Mouse (Mus musculus) forebrain, embryonic 12.5 days (tissue): ENCODE measurements at regions not wholly inside any gene's neighbourhood (a gene's known extent, or its start where the extent isn't known, plus 50 kb on each side); places are given as distances from the start of the nearest gene placed in this dataset.

ENCODE experiments used
- ATAC-seq: fragments of 200-750 bp; cut with Nextera tagmentation; 2 replicates; pipeline ENCODE4 v1.8.0; 2017; ENCODE audit warnings: moderate TSS enrichment; ENCODE audit not compliant: low FRiP score
- H3K27ac ChIP-seq: fragments of 300-500 bp; sonication (generic); 2 replicates; pipeline ENCODE4 v1.5.1; 2016; ENCODE audit warnings: mild to moderate bottlenecking
- H3K27me3 ChIP-seq: fragments of 300-500 bp; sonication (generic); 2 replicates; pipeline ENCODE4 v1.6.1; 2016; ENCODE audit warnings: mild to moderate bottlenecking
- H3K36me3 ChIP-seq: fragments of 300-500 bp; sonication (generic); replicated peaks from 2 replicates; pipeline ENCODE4 v1.6.1; 2016; ENCODE audit warnings: mild to moderate bottlenecking
- H3K4me1 ChIP-seq: fragments of 300-500 bp; sonication (generic); 2 replicates; pipeline ENCODE4 v1.6.1; 2016
- H3K4me2 ChIP-seq: fragments of 300-500 bp; sonication (generic); 2 replicates; pipeline ENCODE4 v1.6.1; 2016; ENCODE audit warnings: mild to moderate bottlenecking, moderate library complexity
- H3K4me3 ChIP-seq: fragments of 300-500 bp; sonication (generic); replicated peaks from 2 replicates; pipeline ENCODE4 v1.5.1; 2016; ENCODE audit warnings: mild to moderate bottlenecking
- H3K9ac ChIP-seq: fragments of 300-500 bp; sonication (generic); 2 replicates; pipeline ENCODE4 v1.6.1; 2016; ENCODE audit warnings: mild to moderate bottlenecking
- H3K9me3 ChIP-seq: fragments of 300-500 bp; sonication (generic); 2 replicates; pipeline ENCODE4 v1.6.1; 2016
- WGBS: fragments of 180-500 bp; shearing (Covaris S2); methylation state at CpG from one replicate; pipeline ENCODE4 v1.1.7; 2016; 5-methylcytosine and 5-hydroxymethylcytosine counted together

DNA sequence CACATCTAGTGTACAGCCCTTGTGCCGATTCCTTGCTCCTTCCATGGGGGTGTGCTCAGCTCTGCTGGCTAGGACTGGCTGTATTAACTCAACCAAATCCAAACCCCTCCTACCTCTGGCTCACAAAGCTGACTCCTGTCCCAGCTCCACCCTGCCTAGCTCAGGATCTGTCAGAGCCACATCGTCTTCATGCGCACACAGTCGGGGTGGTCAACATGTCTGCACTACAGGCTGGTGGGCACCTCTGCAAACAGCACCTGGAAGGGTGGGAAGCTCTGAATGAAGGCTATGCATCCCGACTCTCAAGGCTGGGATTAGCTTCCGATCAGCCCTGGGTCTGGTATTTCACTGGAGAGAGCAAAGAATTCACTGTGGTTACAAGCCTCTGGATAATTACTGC lies 220.4 kb downstream of the 3110018I06Rik start:
- Histone ChIP-seq H3K27me3 (no peaks in the 10 kb centered on the region), H3K27ac (no peak overlapping the region), H3K4me3 (no peak overlapping the region), H3K36me3 (no peaks in the 10 kb centered on the region), H3K9me3 (peaks cover 6% of the 10 kb centered on the region; the same call in 1 of the 2 replicates), H3K9ac (no peak overlapping the region), H3K4me1 (peaks cover 7% of the 10 kb centered on the region), H3K4me2 (no peak overlapping the region)
- 89% methylated on average over 6 of the region's 6 CpGs for WGBS
- ATAC-seq, result no peak

DNA sequence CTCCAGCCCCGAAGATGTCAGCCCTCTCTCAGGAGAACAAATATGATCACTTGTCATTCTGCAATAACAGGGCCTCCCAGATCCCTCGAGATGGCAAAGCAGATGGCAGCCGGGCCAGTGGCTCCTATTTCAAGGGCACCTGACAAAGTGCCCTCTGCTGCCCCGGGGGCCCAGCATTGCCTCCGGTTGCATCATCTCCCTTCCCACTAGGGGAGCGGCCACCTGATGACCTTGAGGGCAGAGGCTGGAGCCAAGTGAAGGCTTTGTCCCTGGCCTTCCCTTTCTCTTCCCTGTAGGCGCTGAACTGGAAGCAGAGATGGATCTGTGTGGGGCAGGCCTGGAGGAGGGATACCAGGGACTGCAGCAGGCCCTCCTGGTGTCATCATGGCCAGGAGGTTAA lies 222.6 kb downstream of the 3110018I06Rik start:
- Histone ChIP-seq H3K27me3 (no peaks in the 10 kb centered on the region), H3K4me2 (no peak overlapping the region), H3K27ac (no peak overlapping the region), H3K36me3 (no peaks in the 10 kb centered on the region), H3K9ac (no peak overlapping the region), H3K4me3 (no peak overlapping the region), H3K4me1 (peaks cover 7% of the 10 kb centered on the region), H3K9me3 (peaks cover 6% of the 10 kb centered on the region; the same call in 1 of the 2 replicates)
- no peak for ATAC-seq
- 74% methylated on average over 7 of the region's 7 CpGs for WGBS

DNA sequence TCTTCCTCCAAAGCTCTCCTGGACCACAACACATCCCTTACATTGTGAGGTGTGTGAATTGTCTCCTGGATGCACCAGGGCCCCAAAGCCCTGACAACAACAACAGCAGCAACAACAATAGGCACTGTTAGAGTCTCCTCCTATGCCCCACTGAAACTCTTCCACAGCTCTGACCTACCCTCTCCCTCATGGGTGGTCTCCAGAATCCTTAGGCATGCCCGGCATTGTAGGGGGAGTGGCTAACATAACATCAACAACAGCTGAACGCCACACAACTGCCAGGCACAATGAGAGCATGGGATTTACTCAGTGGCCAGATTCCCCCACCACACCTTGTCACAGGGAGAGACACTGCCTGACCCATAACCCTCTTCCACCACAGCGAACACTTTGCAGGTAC lies 223.2 kb downstream of the 3110018I06Rik start:
- no peaks in the 10 kb centered on the region for H3K36me3 ChIP-seq
- no peak overlapping the region for H3K4me3 ChIP-seq
- H3K9ac ChIP-seq, result no peak overlapping the region
- H3K27ac ChIP-seq, result no peak overlapping the region
- H3K4me1 ChIP-seq, result peaks cover 7% of the 10 kb centered on the region
- H3K9me3 ChIP-seq, result peaks cover 6% of the 10 kb centered on the region; the same call in 1 of the 2 replicates
- H3K4me2 ChIP-seq, result no peak overlapping the region
- H3K27me3 ChIP-seq, result no peaks in the 10 kb centered on the region
- ATAC-seq, result no peak
- WGBS, result 51% methylated on average over 3 of the region's 3 CpGs

DNA sequence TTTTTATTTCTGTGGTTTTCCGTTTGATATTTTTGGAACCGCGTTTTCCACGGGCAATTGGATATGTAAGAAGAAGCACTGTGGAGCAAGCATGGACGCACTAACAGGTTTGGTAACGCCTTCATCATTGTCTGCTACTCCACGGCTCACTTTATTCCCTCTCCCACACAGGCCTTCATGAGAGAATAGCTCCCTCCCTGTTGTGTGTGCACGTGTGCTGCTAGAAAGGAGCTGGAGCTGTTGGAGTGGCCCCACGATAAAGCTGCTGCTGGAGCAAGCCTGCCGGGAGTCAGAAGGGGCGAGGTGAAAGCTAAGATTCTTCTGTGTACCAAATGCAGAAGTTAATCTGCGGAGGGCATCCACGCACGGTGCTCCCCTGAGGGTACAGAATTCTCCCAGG lies 224.8 kb downstream of the 3110018I06Rik start:
- H3K9ac ChIP-seq, result no peak overlapping the region
- no peak overlapping the region for H3K27ac ChIP-seq
- no peak overlapping the region for H3K4me2 ChIP-seq
- H3K4me1 ChIP-seq, result peaks cover 7% of the 10 kb centered on the region
- no peaks in the 10 kb centered on the region for H3K27me3 ChIP-seq
- no peaks in the 10 kb centered on the region for H3K36me3 ChIP-seq
- H3K9me3 ChIP-seq, result no peaks in the 10 kb centered on the region
- 43% methylated on average over 14 of the region's 14 CpGs for WGBS
- H3K4me3 ChIP-seq, result no peak overlapping the region
- ATAC-seq, result no peak

DNA sequence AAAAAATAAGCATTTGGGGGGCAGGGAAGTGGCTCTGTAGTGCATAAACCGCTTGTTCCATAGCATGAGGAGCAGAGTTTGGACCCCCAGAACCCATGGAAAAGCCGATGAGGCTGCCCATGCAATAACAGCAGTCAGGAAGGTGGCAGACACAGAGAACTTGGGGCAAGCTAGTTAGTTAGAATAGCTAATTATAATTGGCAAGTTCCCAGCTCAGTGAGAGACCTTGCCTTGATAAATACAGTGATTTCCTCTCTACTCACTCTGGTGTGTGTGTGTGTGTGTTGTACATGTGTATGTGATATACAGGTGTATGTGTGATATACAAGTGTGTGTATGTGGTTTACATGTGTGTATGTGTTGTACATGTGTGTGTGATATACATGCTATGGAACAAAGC lies 226.4 kb downstream of the 3110018I06Rik start:
- 83% methylated on average over 2 of the region's 2 CpGs for WGBS
- Histone ChIP-seq H3K4me2 (no peak overlapping the region), H3K27me3 (no peaks in the 10 kb centered on the region), H3K36me3 (no peaks in the 10 kb centered on the region), H3K9ac (no peak overlapping the region), H3K4me1 (peaks cover 7% of the 10 kb centered on the region), H3K4me3 (no peak overlapping the region), H3K27ac (no peak overlapping the region), H3K9me3 (no peaks in the 10 kb centered on the region)
- no peak for ATAC-seq

DNA sequence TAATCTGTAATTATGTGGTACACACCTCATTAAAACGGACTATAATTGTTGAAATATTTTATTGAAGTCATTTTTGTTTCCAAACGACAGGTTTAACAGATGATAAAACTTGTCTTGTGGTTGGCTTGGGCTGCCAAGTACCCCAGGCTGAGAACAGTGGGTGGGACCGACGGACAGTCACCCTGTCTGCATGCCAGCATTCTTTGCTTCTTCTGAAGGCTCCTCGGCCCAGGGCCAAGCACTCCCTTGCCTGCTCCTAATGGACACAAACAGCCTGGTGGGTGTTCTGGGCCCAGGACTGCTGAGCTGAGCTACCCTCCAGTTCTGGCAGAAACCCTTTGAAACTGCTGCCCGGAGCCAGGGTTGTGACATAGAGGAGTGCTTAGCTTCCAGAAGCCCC lies 227.4 kb downstream of the 3110018I06Rik start:
- H3K4me3 ChIP-seq, result no peak overlapping the region
- 75% methylated on average over 6 of the region's 6 CpGs for WGBS
- H3K36me3 ChIP-seq, result no peaks in the 10 kb centered on the region
- no peak overlapping the region for H3K9ac ChIP-seq
- ATAC-seq, result no peak
- H3K27ac ChIP-seq, result no peak overlapping the region
- no peaks in the 10 kb centered on the region for H3K27me3 ChIP-seq
- peaks cover 7% of the 10 kb centered on the region for H3K4me1 ChIP-seq
- H3K9me3 ChIP-seq, result no peaks in the 10 kb centered on the region
- H3K4me2 ChIP-seq, result no peak overlapping the region

DNA sequence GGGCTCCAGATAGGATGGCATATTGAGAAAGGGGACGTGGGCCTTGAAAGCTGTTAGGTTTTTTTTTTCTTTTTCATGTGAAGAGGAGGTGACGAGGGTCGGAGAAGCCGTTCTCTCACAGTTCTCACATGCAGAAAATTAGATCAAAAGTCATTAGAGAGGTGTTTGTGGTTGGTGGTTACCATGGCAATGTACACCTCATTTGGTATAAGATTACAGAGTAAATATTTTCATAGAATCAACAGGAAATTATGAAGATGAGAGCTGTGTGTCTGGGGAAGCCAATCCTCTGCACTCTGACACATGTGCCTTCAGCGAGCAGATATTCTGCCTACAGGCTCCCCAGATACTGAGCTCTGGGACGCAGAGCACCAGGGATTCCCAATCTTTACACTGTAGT lies 232.5 kb downstream of the 3110018I06Rik start:
- no peak for ATAC-seq
- Histone ChIP-seq H3K27ac (no peak overlapping the region), H3K4me1 (peaks cover 20% of the 10 kb centered on the region), H3K9me3 (no peaks in the 10 kb centered on the region), H3K4me3 (no peak overlapping the region), H3K9ac (no peak overlapping the region), H3K4me2 (no peak overlapping the region), H3K27me3 (peaks cover 5% of the 10 kb centered on the region; the same call in 1 of the 2 replicates), H3K36me3 (no peaks in the 10 kb centered on the region)
- 71% methylated on average over 6 of the region's 6 CpGs for WGBS

DNA sequence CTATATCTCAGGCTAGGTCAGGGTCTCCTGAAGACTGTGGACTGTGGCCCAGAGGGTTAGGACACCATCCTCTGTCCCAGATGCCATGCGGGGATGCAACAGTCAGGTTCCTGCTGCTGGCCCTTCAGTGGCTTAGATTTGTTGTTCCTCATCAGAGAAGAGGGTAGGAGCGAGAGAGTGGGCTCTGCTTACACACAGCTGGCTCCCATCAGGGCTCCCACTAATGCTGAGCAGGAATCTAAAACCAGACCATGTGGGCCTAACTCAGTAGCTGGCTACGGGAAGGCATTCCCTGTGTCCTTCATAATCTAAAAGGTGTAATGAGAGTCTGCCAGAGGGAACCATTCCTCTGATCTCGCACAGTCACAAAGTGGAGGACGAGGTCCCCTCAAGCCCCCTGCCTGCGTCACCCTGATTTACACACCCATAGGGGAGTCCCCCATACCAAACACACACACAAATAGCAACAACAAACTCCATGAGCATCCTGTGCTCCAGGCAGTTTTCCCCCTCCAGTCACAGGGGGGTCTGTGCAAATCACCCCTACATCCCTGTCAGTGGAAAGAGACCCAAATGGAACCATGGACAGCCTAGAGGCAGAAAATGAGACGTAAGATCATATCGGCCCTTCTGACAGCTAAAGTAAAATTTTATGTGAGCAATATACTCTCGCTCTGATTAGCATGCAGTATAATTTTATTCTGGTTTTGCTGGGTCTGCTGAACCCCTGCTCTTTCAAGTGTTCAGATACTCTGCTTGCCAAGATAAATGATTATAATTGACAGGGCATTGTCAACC lies 234.8 kb downstream of the 3110018I06Rik start:
- H3K4me1 ChIP-seq, result peaks cover 20% of the 10 kb centered on the region
- 76% methylated on average over 9 of the region's 9 CpGs for WGBS
- H3K9me3 ChIP-seq, result no peaks in the 10 kb centered on the region
- no peak overlapping the region for H3K27ac ChIP-seq
- no peak overlapping the region for H3K4me2 ChIP-seq
- no peak overlapping the region for H3K9ac ChIP-seq
- H3K36me3 ChIP-seq, result no peaks in the 10 kb centered on the region
- peaks cover 5% of the 10 kb centered on the region; the same call in 1 of the 2 replicates for H3K27me3 ChIP-seq
- ATAC-seq, result no peak
- H3K4me3 ChIP-seq, result no peak overlapping the region

DNA sequence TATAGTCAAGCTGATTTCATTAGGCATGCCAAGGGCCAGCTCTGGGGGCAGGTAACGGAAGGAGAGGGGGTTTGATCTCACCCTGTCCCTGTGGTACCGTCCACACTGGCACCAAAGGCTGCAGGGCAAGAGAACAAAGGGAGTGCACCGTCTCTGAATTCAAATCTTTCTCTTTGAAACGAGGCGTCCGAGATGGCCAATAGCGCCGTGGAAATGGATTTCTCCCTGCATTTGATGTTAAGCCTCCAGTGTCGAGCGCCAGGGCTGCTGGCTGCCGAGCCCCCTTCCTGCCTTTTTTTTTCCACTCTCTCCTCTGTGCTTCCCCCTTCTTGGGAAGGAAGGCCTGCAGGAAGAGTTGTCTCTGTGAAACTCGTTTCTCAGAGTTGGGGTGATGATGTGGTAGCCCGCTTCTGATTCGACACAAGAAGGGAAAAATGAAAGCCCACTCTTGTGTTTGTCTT lies 235.5 kb downstream of the 3110018I06Rik start:
- WGBS, result 41% methylated on average over 14 of the region's 14 CpGs
- H3K27ac ChIP-seq, result no peak overlapping the region
- no peak overlapping the region for H3K9ac ChIP-seq

DNA sequence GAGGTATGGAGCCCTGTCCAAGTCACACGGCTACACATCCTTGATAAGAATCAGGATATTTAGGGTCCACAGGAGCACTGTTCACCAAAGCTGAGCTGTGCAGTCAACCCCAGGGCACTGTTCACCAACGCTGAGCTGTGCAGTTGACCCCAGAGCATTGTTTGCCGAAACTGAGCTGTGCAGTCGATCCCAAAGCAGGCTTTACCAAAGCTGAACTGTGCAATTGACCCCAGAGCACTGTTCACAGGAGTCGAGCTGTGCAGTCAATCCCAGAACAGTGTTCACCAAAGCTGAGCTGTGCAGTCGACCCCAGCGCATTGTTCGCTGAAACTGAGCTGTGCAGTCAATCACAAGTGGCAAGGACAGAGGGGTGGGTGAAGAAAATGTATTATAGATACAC lies 236.0 kb downstream of the 3110018I06Rik start:
- no peak overlapping the region for H3K4me3 ChIP-seq
- no peak overlapping the region for H3K27ac ChIP-seq
- no peaks in the 10 kb centered on the region for H3K36me3 ChIP-seq
- 45% methylated on average over 8 of the region's 8 CpGs for WGBS
- no peaks in the 10 kb centered on the region for H3K9me3 ChIP-seq
- H3K4me1 ChIP-seq, result peaks cover 20% of the 10 kb centered on the region
- peaks cover 5% of the 10 kb centered on the region; the same call in 1 of the 2 replicates for H3K27me3 ChIP-seq
- no peak overlapping the region for H3K9ac ChIP-seq
- ATAC-seq, result 0 out of 2 replicates have a peak, but pooled peaks have one; percentile 36
- H3K4me2 ChIP-seq, result no peak overlapping the region

More for the DNA sequence above, 235.5 kb downstream of the 3110018I06Rik start:
- ATAC-seq, result no peak
- Histone ChIP-seq H3K4me2 (no peak overlapping the region), H3K4me1 (peaks cover 20% of the 10 kb centered on the region), H3K27me3 (peaks cover 5% of the 10 kb centered on the region; the same call in 1 of the 2 replicates), H3K36me3 (no peaks in the 10 kb centered on the region), H3K4me3 (no peak overlapping the region), H3K9me3 (no peaks in the 10 kb centered on the region)

DNA sequence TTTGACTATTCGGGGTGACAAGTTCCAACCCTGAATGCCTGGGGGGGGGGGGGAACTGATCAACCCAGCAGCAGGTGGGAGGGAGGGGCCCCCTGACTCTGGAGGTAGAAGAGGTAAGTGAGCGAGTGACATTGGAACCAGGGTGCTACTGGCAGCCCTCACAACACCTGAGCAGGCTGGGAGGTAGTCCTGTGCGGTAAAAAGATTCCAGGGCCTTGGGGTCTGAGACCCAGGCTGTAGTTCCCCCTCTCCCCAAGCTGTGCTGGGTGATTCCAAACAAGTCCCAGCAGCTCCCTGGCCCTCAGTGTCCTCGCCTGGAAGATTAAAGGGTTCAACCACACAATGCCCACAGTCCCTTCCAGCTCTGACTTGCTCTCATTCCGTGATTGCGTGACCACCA lies 240.4 kb downstream of the 3110018I06Rik start:
- WGBS, result 77% methylated on average over 6 of the region's 6 CpGs
- no peak for ATAC-seq
- no peak overlapping the region for H3K9ac ChIP-seq
- H3K27me3 ChIP-seq, result no peaks in the 10 kb centered on the region
- H3K4me1 ChIP-seq, result peaks cover 8% of the 10 kb centered on the region
- H3K9me3 ChIP-seq, result no peaks in the 10 kb centered on the region
- H3K4me2 ChIP-seq, result no peak overlapping the region
- no peak overlapping the region for H3K27ac ChIP-seq
- no peaks in the 10 kb centered on the region for H3K36me3 ChIP-seq
- no peak overlapping the region for H3K4me3 ChIP-seq

DNA sequence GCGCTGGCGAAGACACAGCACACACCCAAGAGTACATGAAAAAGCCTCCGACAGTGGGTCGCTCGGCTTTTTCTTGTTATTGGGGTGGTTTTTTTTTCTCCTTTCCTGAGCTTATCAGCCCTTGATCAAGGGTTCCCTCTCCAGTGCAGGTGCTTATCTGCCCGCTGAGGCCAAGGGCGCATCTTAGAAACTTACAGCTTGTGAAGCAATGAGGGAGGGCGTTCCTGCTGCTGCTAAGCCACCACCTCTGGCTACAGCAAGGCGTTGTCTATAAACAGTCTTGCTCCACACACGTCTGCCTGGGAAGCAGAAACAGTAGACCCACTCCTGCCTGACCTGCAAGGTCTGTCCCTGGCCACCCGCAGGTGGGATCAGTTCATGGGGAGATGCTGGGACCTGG lies 240.9 kb downstream of the 3110018I06Rik start:
- no peak overlapping the region for H3K27ac ChIP-seq
- H3K9me3 ChIP-seq, result no peaks in the 10 kb centered on the region
- no peaks in the 10 kb centered on the region for H3K27me3 ChIP-seq
- H3K9ac ChIP-seq, result no peak overlapping the region
- H3K36me3 ChIP-seq, result no peaks in the 10 kb centered on the region
- no peak for ATAC-seq
- H3K4me1 ChIP-seq, result peaks cover 4% of the 10 kb centered on the region; the same call in 1 of the 2 replicates
- no peak overlapping the region for H3K4me2 ChIP-seq
- WGBS, result 84% methylated on average over 11 of the region's 11 CpGs
- no peak overlapping the region for H3K4me3 ChIP-seq

DNA sequence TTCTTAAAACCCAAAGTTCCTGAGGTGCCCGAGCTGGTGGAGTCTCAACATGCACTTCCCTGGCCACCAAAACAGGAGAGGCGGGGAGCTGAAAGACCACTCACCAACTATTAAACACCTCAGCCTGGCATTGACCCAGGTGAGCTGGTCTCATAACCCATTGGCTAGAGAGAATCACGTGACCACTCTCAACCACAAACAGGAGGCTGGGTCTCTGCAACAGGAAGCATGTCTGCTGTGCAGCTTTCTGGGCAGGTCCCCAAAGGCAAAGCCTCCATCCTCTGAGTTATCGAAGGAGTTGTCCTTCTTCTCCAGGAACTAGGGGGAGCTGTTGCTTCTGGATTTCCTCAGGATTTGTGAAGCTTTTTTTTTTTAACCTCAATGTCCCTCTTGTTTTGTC lies 242.5 kb downstream of the 3110018I06Rik start:
- no peaks in the 10 kb centered on the region for H3K4me1 ChIP-seq
- no peak overlapping the region for H3K9ac ChIP-seq
- H3K4me3 ChIP-seq, result no peak overlapping the region
- 77% methylated on average over 4 of the region's 4 CpGs for WGBS
- H3K4me2 ChIP-seq, result no peak overlapping the region
- H3K9me3 ChIP-seq, result no peaks in the 10 kb centered on the region
- H3K27ac ChIP-seq, result no peak overlapping the region
- ATAC-seq, result no peak
- no peaks in the 10 kb centered on the region for H3K27me3 ChIP-seq
- no peaks in the 10 kb centered on the region for H3K36me3 ChIP-seq
